Mouse (Mus musculus) heart, postnatal 0 days (tissue): ENCODE results near the gene Gltpd2.

ENCODE experiments used
- CTCF ChIP-seq: IDR thresholded peaks from 2 replicates; pipeline ENCODE4 v1.5.1; 2016; ENCODE audit warnings: antibody characterized with exemption, control low read depth, low read depth
- EP300 ChIP-seq: IDR thresholded peaks from 2 replicates; pipeline ENCODE4 v1.6.1; 2016; ENCODE audit warnings: antibody characterized with exemption, low read depth

- TF ChIP-seq CTCF (no peak), EP300 (no peak)
Observed at GRCm38 (mm10) chr11:70511825-70512224, 7.2 kb upstream of the Gltpd2 start.
